Mouse (Mus musculus): ENCODE measurements around the gene Gfod1. TPM values are rescaled to one million over a fixed set of nuclear protein-coding genes. Genes with fewer than 3 reads are reported as not detected.
A peak's percentile ranks its signal among the peaks of the same experiment; 100 is the strongest.

Gene Gfod1
- total RNA-seq, 2 experiments from 2014 or later: 59.1 to 69.9 TPM

DNA sequence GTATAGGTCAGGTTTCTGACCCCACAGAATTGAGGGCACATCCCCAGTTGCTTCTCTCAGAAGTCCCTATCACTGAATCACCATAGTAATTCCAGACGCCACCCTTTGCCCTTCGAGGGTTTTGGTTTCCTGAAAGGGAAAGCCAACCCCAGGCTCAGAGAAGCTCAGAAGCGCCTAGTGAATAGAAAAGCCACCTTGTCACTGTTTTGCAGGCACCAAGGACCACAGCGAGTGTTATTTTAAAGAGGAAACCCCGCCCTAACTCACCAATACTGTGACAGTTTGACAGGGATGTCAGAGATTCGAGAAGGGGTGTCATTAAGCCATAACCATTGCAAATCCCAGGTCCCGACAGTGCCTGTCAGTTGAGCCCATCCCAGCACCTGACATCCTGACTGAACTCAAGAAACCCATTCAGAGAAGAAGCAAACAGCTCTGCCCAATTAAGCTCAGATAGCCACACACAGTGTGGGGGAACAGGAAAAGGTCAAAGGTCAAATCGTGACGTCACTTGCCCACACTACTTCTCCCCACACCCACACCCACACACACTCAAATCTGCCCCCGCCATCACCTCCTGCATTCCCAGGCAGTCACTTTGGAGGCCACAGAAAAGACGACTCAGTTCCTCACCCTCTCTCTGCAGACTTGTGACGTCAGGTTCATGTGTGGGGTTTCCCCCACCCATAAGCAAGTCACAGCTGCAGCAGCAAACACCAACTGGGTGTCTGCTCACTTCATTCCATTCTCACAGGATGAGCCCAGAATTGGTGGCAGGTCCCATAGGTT is 35.2 kb downstream of the Gfod1 start:
- DNase-seq (ENCODE audit: low spot score in 2 of 2): no peak
- intact Hi-C loops (cut with DNase I): no loop called here

DNA sequence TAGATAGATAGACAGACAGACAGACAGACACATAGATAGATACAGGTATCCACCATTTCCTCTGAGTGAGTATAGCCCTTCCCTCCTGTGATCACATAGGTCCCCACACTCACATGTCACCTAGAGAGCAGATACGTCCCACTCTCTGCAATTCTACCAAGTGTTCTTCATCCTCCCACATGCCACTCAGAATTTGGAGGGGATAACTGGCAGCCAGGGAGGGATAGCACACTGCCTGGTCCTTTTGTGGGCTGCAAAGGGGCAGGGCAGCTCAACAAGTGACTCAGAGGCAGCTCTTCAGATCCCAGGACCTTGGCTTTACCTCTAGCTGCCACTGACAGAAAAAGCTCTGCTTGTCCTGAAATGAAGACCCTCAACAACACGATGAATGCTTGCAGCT is 36.1 kb downstream of the Gfod1 start:
- DNase-seq (ENCODE audit: low spot score in 2 of 2): no peak
- intact Hi-C loops (cut with DNase I): no loop called here

DNA sequence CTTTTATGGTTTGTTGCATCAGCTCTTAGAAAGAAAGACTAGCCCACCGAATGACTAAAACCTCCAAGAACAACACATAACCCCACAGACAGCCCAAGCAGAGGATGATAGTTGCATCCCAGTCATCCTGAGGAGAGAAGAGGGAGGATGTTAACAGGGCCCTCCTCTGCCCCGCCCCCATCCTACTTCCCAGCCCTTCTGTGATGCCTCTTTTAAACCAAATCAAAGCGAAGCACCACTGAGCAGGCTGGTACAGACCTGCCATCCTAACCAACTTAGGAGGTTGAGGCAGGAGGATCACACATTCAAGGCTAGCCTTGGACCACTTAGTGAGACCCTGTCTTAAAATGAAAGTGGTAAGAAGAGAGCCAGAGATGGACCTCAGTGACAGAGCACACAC is 36.8 kb downstream of the Gfod1 start:
- intact Hi-C loops (cut with DNase I): no loop called here
- no peak for DNase-seq (ENCODE audit: low spot score in 2 of 2)

DNA sequence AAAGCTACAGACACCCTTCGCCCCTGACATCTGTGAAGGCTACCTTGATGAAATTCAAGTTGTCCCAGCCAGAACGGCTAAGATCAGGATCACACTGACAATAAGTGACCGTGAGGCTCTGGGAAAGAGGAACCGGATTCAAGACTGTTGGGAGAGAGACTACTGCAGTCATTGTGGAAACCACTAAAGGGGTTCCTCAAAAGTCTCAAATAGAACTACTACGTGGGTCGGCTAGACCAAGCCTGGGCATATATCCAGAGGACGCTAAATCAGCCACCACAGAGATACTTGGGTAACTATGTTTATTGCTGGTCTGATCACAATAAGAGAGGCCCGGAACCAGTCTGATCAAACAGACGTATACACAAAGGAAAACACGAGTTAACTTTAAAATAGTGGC is 37.6 kb downstream of the Gfod1 start:
- no peak for DNase-seq (ENCODE audit: low spot score in 2 of 2)

DNA sequence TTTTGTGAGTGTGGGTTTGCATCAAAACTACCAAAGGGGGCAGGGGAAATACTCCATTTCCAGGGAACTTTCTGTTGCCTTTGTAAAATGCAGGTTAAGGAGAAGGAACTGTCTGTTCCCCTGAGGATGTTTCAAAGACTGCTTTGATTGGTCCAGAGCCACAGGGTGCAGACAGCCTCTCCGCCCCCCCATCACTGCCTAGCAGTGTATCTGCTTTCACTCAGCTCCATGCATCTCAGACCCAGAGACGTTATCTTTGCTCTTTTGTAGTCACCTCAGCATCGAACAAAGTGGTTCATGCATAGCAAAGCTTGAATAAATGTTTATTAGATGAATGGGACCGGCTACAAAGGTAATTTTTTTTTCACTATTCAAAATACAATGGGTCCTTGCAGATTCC is 38.9 kb downstream of the Gfod1 start:
- intact Hi-C loops (cut with DNase I): no loop called here
- DNase-seq (ENCODE audit: low spot score in 2 of 2): no peak

More for the DNA sequence above, 37.6 kb downstream of the Gfod1 start:
- intact Hi-C loops (cut with DNase I): no loop called here

DNA sequence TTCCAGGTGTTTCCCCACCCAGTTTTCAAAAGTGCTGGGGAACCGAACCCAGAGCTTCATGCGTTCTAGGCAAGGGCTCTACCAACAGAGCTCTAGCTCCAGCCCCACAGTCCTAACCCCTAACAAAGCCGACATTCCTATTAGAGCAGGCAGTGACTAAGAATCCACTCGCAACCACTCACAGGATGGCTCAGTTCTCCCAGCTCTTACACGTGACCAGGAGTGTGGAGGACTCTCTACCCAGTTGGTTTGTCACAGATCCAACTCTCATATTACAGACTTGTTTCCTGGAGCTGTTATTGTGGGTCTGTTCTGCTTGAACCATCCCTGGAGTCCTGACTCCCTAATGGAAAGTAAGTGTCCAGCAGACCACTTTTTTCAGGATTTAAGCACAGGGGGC is 40.3 kb downstream of the Gfod1 start:
- intact Hi-C loops (cut with DNase I): loop anchor here (5.0 kb wide), 1 partner anchor 39 kb away; the partner anchor contains the start of gene Gfod1
- no peak for DNase-seq (ENCODE audit: low spot score in 2 of 2)

DNA sequence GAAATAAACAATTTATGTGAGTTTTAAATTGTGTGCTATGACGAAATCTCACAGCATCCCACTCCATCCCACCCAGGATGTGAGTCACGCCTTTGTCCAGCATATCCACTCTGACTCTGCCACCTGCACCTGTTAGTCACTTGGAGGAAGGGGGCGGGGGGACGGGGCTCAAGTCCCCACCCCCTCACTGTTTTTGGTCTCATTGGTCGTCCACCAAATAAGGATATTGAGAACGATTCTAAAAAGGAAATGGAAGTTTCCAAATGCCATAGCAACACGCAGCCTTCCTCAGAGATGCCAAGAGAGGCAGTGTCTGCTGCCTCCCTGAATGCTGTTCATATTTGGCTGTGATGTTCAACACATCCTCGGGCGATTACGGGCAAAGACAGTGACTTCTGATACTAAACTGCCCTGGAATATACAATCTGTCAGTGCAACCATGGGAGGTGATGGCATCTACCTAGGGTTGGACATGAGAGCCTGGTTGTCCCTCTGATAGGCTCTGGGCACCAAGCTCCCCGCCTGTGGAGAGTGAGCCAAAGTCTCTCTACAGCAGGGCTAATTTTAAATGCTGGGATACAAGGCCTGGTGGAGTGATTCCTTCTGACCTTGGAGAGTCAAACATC is 41.7 kb downstream of the Gfod1 start:
- intact Hi-C loops (cut with DNase I): loop anchor here (5.0 kb wide), 1 partner anchor 40 kb away; the partner anchor contains the start of gene Gfod1
- peak; percentile 61 to 82 for DNase-seq (ENCODE audit: low spot score in 2 of 2)

DNA sequence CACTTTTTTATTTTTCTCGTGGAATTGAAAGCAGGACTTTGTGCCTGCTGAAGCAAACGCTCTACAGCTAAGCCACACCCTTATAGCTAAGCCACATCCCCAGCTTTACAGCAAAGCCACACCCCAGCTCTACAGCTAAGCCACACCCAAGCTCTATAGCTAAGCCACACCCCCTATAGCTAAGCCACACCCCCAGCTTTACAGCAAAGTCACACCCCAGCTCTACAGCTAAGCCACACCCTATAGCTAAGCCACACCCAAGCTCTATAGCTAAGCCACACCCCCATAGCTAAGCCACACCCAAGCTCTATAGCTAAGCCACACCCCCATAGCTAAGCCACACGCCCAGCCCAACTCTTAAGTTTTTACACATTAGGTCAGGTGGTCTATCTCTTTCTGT is 42.7 kb downstream of the Gfod1 start:
- intact Hi-C loops (cut with DNase I): loop anchor here (5.0 kb wide), 1 partner anchor 41 kb away; the partner anchor contains the start of gene Gfod1
- DNase-seq (ENCODE audit: low spot score in 2 of 2): no peak

DNA sequence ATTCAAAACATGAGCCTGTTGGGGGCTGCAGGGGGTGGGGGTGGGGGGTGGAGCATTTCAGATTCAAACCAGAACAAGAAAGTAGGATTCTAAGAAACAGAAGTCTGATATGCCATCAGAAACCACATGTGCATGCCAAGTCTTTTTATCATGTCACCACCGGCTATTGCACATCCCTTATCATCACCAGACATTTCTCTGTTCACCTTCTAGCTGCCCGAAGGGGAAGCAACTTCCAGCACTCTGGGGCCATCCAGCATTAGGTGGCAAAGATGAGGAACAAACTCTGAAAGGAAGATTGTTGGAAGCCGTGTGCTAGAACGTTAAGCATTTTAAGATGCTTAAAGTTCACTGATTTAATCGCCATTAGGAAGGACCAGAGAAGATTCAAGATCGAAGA is 43.2 kb downstream of the Gfod1 start:
- intact Hi-C loops (cut with DNase I): loop anchor here (5.0 kb wide), 1 partner anchor 42 kb away; the partner anchor contains the start of gene Gfod1
- no peak for DNase-seq (ENCODE audit: low spot score in 2 of 2)

DNA sequence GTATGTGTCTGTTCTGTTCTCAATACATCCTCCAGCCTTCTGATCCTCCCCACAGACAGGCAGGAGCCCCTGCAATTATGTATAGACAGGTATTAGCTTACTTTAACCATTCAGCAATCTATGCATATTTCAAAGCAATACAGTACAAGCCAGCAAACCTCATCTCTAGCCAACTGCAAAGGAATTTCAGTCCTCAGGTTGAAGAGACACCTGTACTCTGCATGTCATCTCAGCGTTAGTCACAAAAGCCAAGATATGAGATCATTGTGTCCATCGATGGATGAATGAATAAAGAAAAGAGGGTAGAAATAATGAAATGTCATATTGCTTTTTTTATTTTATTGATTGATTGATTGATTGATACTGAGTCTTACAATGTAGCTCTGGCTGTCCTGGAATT is 47.5 kb downstream of the Gfod1 start:
- no peak for DNase-seq (ENCODE audit: low spot score in 2 of 2)
- intact Hi-C loops (cut with DNase I): no loop called here

DNA sequence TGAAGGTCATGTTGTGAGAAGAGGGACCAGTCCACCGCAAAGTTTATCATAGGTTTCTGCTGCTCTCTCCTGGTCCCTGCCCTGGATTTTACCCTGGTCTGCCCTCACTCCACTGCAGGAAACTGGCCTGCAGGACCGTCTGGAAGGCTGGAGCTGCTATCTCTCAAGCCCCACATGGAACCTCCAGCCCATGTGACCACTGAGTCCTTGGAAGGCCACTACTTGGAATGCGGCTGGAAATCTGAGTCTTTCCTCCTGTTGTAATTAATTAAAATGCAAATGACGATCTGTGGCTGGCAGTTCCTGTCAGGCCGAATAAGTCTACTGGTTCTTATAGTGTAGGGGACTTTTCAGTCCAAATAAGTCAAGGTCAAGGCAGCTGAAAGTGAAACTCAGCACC is 50.4 kb downstream of the Gfod1 start:
- intact Hi-C loops (cut with DNase I): no loop called here
- no peak for DNase-seq (ENCODE audit: low spot score in 2 of 2)

DNA sequence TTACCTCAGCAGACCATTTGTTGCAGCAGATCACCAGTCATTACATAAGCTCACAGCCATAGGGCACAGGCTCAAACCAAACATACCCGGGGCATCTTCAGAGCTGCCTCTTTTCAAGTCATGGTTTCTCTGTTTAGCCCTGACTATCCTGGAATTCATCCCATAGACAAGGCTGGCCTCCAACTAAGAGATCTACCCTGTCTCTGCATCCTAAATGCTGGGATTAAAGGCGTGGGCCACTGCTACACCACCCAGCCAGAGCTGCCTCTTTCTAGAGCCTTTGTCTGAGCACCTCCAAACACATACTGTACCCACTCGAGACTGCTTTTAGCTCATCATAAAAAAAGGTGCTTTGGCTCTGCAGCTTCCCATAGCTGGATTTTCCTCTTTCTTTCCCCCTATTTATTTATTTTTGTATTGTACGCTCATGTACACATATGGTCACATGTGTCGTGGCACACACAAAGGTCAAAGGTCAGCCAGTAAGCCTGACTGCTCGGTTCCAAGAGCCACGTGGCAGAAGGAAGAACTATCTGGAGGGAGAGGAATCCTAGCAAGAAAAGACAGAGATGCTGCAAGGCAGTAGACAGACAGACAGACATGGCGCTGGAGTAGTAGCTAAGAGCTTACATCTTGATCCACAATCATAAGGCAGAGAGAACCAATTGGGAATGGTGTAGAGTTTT is 51.7 kb downstream of the Gfod1 start:
- intact Hi-C loops (cut with DNase I): no loop called here
- no peak for DNase-seq (ENCODE audit: low spot score in 2 of 2)

DNA sequence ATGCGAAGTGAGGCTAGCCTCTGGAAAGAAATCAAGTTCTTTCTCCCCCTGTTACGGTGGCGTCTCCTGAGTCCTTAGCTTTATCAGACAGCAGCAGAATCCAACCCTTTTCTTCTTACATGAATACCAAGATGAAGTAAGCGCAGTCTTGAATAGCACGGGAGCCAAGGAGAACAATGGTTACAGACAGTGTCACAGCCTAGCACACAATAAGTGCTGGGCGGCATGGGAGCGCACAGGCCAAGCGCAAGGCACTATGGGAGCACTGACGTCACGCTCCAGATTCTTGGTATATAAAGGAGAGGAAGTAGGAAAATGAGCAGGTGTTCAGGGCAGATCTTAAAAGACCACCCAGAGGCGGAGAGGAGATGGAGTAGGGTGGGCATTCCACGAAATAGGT is 52.6 kb downstream of the Gfod1 start:
- DNase-seq (ENCODE audit: low spot score in 2 of 2): no peak
- intact Hi-C loops (cut with DNase I): no loop called here

DNA sequence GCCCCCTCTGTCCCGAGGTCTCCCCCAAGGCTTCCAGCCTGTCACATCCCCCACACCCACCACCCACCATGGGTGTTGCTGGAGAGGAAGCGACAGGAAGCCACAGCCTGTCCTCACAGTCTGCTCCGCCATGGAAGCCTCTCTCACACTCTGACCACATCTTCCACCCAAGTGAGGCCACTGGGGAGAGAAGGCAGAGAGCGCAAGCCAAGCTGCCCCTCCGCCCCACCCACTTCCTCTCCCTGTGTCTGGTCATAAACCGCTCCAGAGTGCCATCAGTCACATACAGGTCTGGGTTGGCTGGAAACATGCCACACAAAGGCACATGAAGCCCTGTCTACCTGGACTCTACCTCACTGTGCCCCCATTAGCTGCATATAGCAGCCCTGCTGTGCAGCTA is 53.3 kb downstream of the Gfod1 start:
- intact Hi-C loops (cut with DNase I): no loop called here
- DNase-seq (ENCODE audit: low spot score in 2 of 2): no peak

DNA sequence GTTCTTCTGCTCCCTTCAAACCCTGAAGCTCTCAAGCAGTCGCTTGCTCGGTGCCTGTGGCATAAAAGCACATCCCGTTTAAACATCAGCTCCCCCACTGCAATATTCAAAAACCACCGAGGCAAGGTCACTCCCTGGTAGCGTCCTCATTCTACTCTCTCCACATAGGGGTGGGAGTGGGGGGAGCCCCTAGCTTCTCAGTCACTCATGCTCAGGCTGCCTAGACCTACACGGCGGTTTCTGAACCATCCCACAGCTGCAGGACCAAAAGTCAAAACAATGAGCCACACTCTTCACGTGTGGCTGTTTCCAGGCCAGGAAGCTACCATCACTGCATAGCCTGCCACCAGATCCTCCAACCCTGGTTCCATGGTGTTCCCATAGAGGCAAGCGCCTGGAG is 53.9 kb downstream of the Gfod1 start:
- DNase-seq (ENCODE audit: low spot score in 2 of 2): no peak
- intact Hi-C loops (cut with DNase I): no loop called here

DNA sequence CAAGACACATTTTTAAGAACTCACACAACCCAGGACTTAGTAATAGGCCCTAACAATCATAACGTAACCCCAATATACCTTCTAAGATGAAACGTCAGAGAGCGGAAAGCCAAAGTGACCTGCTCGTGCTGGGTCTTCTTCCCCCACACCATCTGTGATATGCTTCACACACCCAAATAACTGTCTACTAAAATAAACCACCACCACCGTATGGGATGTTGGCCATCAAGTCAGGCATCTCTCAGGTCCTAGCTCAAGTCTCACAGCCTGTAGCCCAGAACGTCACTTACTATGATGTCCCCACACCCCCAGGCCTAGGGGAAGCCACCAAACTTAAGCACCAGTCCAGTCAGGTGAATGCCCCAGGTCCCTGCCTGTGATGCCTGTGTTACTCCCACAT is 55.6 kb downstream of the Gfod1 start:
- no peak for DNase-seq (ENCODE audit: low spot score in 2 of 2)
- intact Hi-C loops (cut with DNase I): no loop called here

DNA sequence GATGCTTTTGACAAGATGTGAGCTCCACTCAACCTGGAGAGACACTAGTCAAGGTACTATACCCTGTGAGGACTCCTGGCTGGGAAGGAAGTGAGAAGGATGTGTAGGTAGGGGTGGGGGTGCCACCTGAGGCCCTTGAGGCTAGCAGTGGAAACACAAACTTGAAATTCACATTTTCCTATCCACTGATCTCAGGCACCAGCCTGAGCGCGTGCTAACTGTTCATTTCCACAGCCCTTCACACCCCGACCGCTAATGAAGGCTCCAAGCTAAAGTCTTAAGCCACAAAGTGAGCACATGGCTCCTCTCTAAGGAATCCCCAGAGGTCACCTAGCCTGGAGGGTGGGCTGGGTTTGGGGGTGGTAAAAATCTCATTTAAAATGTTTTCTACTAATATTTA is 57.1 kb downstream of the Gfod1 start:
- intact Hi-C loops (cut with DNase I): no loop called here
- no peak for DNase-seq (ENCODE audit: low spot score in 2 of 2)

DNA sequence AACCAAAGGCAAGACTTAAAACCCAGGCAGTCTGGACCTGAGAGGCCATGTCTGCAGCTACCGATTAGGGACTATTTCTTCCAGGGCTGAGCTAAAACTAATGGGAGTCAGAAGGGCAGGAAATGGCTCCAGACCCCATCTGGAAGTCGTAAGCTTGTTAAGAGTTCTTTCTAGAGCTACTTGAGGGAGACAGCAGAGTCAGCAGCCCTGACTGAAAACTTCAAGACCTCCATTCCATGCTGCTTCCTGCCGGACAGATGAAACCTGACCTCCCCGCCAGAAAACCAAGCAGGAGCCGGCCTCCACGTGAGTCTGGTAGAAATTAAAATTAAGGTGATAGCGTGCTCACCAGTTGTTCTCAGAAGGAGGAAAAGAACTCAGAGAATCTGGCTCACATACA is 60.2 kb downstream of the Gfod1 start:
- DNase-seq (ENCODE audit: low spot score in 2 of 2): no peak
- intact Hi-C loops (cut with DNase I): no loop called here

DNA sequence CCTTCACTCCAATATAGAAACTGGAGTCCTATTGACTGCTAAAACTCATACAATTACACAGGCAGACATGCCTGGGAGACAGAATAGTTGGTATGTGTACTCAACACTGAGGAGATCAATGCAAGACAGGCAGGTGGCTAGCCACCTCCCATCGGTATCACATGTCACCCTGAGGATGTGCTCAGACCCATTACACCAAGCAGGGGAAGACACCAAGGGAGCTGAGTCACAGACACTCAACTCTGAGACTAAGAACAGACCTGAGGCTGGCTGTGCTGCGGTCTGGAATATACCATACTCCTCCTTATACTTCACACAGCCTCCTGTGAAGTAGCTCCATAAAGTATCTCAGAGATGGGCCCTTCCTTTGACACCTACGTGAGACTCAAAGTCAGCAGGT is 60.7 kb downstream of the Gfod1 start:
- DNase-seq (ENCODE audit: low spot score in 2 of 2): no peak
- intact Hi-C loops (cut with DNase I): no loop called here

DNA sequence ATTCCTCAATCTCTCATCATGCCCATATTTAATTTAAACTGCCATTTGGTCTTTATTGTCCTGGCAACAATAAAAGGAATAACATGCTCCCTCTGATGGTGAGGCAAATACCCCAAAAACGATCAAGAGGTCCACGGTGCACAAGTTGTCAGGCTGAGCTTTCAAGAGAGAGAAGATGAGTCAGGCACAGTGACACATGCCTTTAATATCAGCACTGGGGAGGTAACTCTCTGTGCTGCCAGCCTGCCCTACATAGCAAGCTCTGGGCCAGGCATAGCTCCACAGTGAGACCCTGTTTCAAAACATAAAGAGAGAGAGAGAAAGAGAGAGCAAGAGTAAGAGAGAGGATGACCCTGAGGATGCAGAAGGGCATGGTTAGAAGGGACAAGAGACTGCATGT is 62.2 kb downstream of the Gfod1 start:
- DNase-seq (ENCODE audit: low spot score in 2 of 2): no peak
- intact Hi-C loops (cut with DNase I): no loop called here

DNA sequence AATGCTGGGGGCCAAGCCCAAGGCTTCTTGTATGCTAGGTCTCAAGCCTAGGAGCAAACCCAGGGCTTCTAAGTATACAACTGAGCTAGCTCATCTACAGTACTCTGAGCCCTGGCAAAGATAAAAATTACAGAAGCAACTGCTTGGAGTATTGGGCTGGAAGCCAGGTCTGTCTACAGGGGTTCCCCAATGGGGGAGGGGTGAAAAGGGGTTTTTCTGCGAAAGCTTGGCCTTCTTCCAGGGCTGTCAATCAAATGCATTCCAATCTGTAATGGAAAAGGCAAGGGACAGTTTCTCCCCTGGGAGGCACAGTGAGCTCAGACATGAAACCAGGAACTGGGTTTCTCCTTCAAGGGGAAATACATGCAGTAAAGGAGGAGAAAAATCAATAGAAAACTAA is 62.9 kb downstream of the Gfod1 start:
- intact Hi-C loops (cut with DNase I): no loop called here
- peak; percentile 59 to 65 for DNase-seq (ENCODE audit: low spot score in 2 of 2)

Data from left cerebral cortex, postnatal 14 days (tissue).